Mouse (Mus musculus) hindbrain, embryonic 14.5 days (tissue): ENCODE measurements around the gene Sdha. TPM values are rescaled to one million over a fixed set of nuclear protein-coding genes. Genes with fewer than 3 reads are reported as not detected.

ENCODE experiments used
- ATAC-seq: fragments of 200-750 bp; cut with Nextera tagmentation; 2 replicates; pipeline ENCODE4 v1.8.0; 2017; ENCODE audit warnings: moderate number of reproducible peaks, mild to moderate bottlenecking, moderate TSS enrichment, moderate library complexity; ENCODE audit not compliant: low FRiP score
- DNase-seq: peaks from one replicate; pipeline ENCODE4 v3.0.0-alpha.2; 2015; ENCODE audit warnings: low spot score
- H3K27ac ChIP-seq: fragments of 300-500 bp; sonication (generic); 2 replicates; pipeline ENCODE4 v1.5.1; 2014; ENCODE audit warnings: mild to moderate bottlenecking, moderate library complexity
- H3K27me3 ChIP-seq: fragments of 300-500 bp; sonication (generic); 2 replicates; pipeline ENCODE4 v1.6.1; 2014; ENCODE audit warnings: mild to moderate bottlenecking, low read length, mixed read lengths; ENCODE audit not compliant: control insufficient read depth, insufficient read depth
- H3K36me3 ChIP-seq: fragments of 300-500 bp; sonication (generic); replicated peaks from 2 replicates; pipeline ENCODE4 v1.6.1; 2014; ENCODE audit not compliant: control insufficient read depth, insufficient read depth
- H3K4me1 ChIP-seq: fragments of 300-500 bp; sonication (generic); replicated peaks from 2 replicates; pipeline ENCODE4 v1.6.1; 2014; ENCODE audit warnings: antibody characterized with exemption, low read length, mixed read lengths; ENCODE audit not compliant: control insufficient read depth, insufficient read depth
- H3K4me2 ChIP-seq: fragments of 300-500 bp; sonication (generic); replicated peaks from 2 replicates; pipeline ENCODE4 v1.6.1; 2014; ENCODE audit warnings: mild to moderate bottlenecking, moderate library complexity
- H3K4me3 ChIP-seq: fragments of 300-500 bp; sonication (generic); replicated peaks from 2 replicates; pipeline ENCODE4 v1.5.1; 2014; ENCODE audit warnings: mild to moderate bottlenecking, low read length
- H3K9ac ChIP-seq: fragments of 300-500 bp; sonication (generic); 2 replicates; pipeline ENCODE4 v1.6.1; 2014
- H3K9me3 ChIP-seq: fragments of 300-500 bp; sonication (generic); 2 replicates; pipeline ENCODE4 v1.6.1; 2016; ENCODE audit warnings: low read length; ENCODE audit not compliant: control insufficient read depth
- WGBS: fragments of 180-500 bp; shearing (Covaris S2); extraction: QIAGEN DNeasy Blood & Tissue Kit; methylation state at CpG from one replicate; pipeline ENCODE4 v1.1.7; 2014; 5-methylcytosine and 5-hydroxymethylcytosine counted together
- polyA plus RNA-seq: library from polyadenylated mRNA; unstranded; fragments of >200 nt; fragmentation: Nextera tagmentation; extraction: Ambion mirVana; gene quantifications from 2 replicates; pipeline ENCODE4 v1.2.1, GENCODE M21; 2014

The Sdha gene
- polyA plus RNA-seq, 1 experiment from 2014 or later, result 195 TPM

DNA sequence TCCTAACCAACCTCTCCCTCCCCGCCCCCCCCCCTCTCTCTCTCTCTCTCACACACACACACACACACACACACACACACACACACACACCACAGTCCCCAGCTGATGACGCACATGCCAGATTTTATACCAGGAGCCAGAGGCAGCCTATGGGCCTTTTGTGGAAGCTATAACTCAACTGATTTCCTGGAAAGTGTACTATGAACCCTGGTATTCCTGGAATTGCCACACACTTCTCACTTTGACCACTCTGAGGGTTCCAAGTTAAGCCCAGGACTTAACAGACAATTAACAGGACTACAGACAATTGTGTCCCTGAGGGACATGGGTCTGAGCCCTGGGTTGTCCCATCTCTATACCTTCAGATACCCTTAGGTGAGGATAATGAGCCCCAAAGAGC is 67.8 kb downstream of the Sdha start:
- Histone ChIP-seq H3K4me1 (no peaks in the 10 kb centered on the region), H3K4me3 (no peak overlapping the region), H3K36me3 (no peaks in the 10 kb centered on the region), H3K9ac (no peak overlapping the region), H3K9me3 (no peaks in the 10 kb centered on the region), H3K27me3 (no peaks in the 10 kb centered on the region), H3K4me2 (no peak overlapping the region), H3K27ac (no peak overlapping the region)
- 100% methylated on average over 1 of the region's 2 CpGs for WGBS
- DNase-seq (no peak), ATAC-seq (no peak)

DNA sequence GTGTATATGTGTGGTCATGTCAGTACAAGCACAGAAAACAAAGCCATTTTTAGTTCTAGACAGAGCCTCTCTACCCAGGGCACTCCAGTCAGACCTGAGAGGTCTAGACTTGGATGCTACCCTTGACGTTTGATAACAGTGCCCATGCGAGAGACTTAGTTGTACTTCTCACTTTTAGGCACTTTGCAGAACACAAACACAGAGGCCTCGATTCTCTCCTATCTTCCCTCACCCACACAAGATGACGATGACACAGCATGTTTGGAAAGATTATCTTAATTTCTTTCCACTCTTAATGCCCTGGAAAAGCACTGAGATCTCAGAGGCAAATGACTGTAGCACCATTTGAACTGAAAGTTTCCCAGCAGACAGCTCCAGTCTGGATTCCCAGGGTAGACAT is 74.4 kb downstream of the Sdha start:
- WGBS, result 84% methylated on average over 4 of the region's 4 CpGs
- no peaks in the 10 kb centered on the region for H3K4me1 ChIP-seq
- no peaks in the 10 kb centered on the region for H3K27me3 ChIP-seq
- H3K4me3 ChIP-seq, result no peak overlapping the region
- DNase-seq (no peak), ATAC-seq (no peak)
- no peak overlapping the region for H3K27ac ChIP-seq
- H3K4me2 ChIP-seq, result no peak overlapping the region
- H3K9me3 ChIP-seq, result no peaks in the 10 kb centered on the region
- H3K9ac ChIP-seq, result no peak overlapping the region
- H3K36me3 ChIP-seq, result no peaks in the 10 kb centered on the region

Other genes with a start within 250 kb of the Sdha start
- gene Slc9a3, start 228.8 kb downstream of the Sdha start, polyA plus RNA-seq, result 0.46 TPM in 1 of 2 replicates, not detected in the other
- gene Exoc3, start 141.5 kb downstream of the Sdha start, polyA plus RNA-seq, result 125 and 133 TPM in 2 replicates
- 0.51 and 0.52 TPM in 2 replicates for gene Ahrr, start 57.9 kb downstream of the Sdha start, polyA plus RNA-seq
- gene Pdcd6, start 32.7 kb downstream of the Sdha start, polyA plus RNA-seq, result 126 and 138 TPM in 2 replicates
- gene Ccdc127, start within 50 bp of the Sdha start, polyA plus RNA-seq, result 46.2 and 46.8 TPM in 2 replicates
- not detected in 2 replicates for gene Lrrc14b, start 13.7 kb upstream of the Sdha start, polyA plus RNA-seq
- gene Zfp72, start 40.6 kb upstream of the Sdha start, polyA plus RNA-seq, result 6.9 and 10.3 TPM in 2 replicates
- 74.7 and 91.2 TPM in 2 replicates for gene Ftl1-ps1, start 49.4 kb upstream of the Sdha start, polyA plus RNA-seq
- 15.6 and 17.0 TPM in 2 replicates for gene Zfp825, start 143.7 kb upstream of the Sdha start, polyA plus RNA-seq